Mouse (Mus musculus): ENCODE measurements around the gene Pdcd11.

Gene Pdcd11

GRCm38 (mm10) chr19:47090550-47091156 is at the start of gene Pdcd11, which contains the start of gene Usmg5:
Gene Pdcd11, plus strand, starts transcription at chr19:47090768.
Gene Usmg5, minus strand, starts transcription at chr19:47090647.
- peak; percentile 98 for DNase-seq (ENCODE audit: low spot score in 2 of 2)

DNA sequence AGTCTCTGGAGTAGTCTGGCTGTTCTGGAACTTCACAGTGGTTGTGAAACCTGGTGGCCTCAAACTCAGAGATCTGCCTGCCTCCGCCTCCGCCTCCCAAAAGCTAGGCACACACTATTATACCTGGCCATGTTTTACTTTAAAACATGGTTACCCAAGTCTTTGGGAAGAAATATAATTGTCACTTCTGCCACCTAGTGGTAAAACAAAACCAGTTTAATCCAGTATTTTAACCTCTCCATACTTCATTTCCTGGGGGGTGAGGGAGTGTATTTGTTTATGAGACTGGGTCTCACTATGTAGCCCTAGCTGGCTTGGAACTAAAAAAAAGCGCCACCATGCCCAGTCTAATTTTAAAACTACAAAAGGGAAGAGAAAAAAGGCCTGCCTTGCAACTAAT is 47.0 kb upstream of the Pdcd11 start:
- no peak for DNase-seq (ENCODE audit: low spot score in 2 of 2)

- no peak for DNase-seq (ENCODE audit: low spot score in 2 of 2)
Measured at GRCm38 (mm10) chr19:47046343-47046742, 44.2 kb upstream of the Pdcd11 start.

DNA sequence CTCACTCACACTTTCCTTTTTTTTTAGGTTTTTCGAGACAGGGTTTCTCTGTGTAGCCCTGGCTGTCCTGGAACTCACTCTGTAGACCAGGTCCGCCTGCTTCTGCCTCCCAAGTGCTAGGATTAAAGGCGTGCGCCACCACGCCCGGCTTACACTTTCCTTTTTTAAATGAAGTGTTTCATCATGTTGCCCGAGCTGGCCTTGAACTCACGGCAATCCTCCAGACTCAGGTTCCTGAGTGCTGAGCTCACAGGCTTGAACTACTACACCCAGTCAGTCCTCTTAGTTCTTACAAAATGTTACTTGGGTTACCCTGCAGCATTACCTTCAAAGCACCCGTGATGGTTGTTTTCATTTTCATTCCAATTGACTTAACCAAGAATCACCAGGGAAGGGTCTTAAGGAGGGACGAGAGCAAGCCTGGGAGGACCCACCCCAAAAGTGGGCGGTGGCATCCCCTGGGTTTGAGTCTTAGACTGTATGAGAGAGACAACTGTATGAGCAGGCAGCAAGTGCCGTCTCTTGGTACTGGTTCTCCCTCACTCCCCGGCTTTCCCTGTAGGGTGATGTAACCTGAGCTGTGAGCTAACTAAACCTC is 43.2 kb upstream of the Pdcd11 start:
- no peak for DNase-seq (ENCODE audit: low spot score in 2 of 2)

DNA sequence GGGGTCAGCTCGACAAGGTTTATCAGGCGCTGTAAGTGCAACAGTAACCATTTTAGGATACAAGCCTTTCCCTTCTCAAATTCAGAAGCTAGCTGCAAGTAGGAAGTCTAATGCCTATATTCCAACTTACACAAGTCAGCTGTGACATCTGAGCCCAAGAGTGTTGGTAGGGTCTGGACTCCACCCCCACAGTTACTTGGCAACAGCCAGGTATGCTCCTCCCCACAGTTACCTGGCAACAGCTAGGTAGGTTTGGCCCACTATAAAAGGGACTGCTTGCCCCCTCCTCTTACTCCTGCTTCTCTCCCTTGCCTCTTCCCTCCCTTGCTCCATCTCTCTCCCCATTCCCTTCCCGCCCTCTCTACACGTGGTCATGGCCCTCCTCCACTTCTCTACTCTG is 41.5 kb upstream of the Pdcd11 start:
- DNase-seq (ENCODE audit: low spot score in 2 of 2): no peak

DNA sequence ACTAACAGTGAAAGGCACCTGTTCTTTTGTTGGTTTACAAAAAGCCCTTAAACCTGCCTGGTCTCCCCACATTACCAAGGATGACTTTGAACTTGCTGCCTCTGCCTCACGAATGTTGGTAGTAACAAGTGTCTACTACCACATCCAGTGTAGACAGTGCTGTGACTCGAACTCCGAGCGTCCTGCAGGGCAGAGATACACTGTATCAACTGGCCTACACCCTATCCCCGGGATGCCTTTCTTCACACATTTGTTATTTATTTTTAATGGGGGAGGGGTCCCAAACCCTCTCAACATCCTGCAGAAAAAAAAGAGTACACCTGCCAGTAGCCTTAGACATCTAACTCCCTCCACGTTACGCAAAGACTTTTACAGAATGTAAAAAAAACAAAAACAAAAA is 40.7 kb upstream of the Pdcd11 start:
- no peak for DNase-seq (ENCODE audit: low spot score in 2 of 2)

GRCm38 (mm10) chr19:47050271-47051032 is 40.1 kb upstream of the Pdcd11 start, which contains the start of gene Pcgf6:
Gene Pcgf6, minus strand, starts transcription at chr19:47050906.
- DNase-seq (ENCODE audit: low spot score in 2 of 2): peak; percentile 84

GRCm38 (mm10) chr19:47052927-47053326 is 37.6 kb upstream of the Pdcd11 start:
- no peak for DNase-seq (ENCODE audit: low spot score in 2 of 2)

DNA sequence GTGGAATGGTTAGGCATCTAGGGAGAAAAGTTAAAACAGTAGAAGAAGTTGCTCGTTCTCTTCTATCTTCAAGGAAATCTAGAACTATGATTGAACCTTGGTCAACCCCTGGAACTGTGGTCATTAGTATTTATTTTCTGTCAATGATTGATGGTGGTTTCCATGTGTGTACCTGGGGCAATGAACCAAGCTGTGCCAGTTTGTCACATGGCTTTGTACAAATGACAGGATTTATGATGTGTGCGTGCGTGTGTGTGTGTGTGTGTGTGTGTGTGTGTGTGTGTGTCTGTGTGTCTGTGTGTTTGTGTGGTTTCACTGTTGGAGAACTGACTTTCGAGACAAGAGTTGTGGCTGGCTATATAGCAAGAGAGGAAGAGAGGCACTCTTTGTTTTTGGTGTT is 37.1 kb upstream of the Pdcd11 start:
- no peak for DNase-seq (ENCODE audit: low spot score in 2 of 2)

DNA sequence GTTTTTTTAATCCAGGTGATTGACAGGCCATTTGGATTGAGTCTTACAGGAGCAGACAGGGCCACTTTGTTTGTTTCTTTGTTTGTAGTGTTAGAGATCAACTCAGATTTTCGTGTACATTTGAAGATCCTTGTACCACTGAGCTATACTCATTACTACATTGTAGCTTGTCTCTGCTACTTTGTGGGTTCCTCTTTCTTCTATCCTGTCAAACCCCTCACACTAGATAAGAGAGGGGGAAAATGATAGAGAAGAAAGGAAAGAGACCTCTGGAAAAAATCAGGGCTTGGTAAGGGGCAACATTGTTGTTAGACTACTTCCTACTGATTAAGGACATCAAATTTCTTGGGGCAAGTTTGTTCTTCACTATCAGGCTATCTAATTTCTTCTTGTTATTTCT is 32.9 kb upstream of the Pdcd11 start:
- DNase-seq (ENCODE audit: low spot score in 2 of 2): no peak

DNA sequence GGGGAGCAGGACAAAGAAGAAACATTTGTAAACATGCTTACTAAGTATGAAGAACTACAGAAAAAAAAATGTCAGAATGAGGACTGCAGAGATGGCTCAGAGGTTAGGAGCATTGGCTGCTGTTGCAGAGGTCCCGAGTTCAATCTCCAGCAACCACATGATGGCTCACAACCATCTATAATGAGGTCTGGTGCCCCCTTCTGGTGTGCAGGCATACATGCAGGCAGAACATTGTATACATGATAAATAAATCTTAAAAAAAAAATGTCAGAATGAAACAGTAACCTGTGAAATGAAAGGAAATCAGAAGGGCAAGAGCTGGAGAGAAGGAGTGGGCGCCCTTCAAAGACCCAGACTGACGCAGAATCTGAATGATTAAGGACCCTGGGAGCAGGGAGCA is 24.7 kb upstream of the Pdcd11 start:
- no peak for DNase-seq (ENCODE audit: low spot score in 2 of 2)

DNA sequence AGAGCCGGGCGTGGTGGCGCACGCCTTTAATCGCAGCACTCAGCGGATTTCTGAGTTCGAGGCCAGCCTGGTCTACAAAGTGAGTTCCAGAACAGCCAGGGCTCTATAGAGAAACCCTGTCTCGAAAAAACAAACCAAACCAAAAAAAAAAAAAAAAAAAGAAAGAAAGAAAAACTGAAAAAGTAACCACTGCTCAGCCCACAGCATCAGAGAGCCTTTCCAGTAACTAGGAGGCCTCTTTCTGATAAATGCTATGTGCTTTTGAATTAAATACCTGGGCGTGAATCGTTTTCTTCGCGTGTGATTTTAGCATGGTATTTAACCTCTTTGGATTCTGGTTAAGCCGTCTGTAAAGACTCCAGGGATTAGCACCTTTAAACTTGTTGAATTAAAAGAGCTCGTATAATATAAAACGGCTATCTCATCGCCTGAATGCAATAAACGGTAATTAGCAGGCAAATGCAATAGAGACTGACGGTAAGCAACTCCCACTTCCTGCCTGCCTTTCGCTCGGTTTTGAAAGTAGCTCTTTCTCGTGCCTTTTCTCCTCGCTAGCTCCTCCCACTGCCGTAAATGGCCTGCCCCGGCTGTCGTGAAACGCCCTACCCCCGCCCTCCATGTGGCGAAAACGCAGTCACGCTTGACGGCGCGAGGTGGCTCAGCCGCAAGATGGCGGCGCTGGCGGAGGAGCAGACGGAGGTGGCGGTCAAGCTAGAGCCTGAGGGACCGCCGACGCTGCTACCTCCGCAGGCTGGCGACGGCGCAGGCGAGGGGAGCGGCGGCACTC is 23.3 kb upstream of the Pdcd11 start, which contains the start of gene Taf5:
TSS of gene Taf5 (plus strand) at position 651 of the 787 bp plus-strand sequence.
- peak; percentile 95 to 98 for DNase-seq (ENCODE audit: low spot score in 2 of 2)

DNA sequence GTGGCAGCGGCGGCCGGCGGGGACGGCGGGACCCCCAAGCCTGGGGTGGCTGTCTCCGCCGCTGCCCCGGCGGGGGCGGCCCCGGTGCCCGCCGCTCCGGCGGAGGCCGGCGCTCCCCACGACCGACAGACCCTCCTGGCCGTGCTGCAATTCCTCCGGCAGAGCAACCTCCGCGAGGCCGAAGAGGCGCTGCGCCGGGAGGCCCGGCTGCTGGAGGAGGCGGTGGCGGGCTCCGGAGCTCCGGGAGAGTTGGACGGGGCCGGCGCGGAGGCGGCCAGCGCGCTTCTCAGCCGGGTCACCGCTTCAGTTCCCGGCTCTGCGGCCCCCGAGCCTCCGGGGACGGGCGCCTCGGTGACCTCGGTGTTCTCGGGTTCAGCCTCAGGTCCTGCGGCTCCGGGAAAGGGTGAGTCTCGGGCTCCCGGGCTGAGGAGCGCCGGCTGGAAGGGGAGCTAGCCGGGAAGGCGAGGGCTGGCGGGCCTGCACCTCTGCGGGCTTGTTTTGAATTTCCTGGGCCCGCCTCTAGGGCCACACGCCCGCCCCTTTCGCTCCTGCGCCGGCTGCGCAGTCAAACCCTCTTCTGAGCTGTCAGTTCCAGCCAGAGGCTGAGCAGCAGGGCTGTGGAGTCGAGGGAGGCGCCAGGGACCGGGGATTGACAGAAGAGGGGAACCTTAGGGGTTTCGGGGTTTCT is 22.5 kb upstream of the Pdcd11 start:
- DNase-seq (ENCODE audit: low spot score in 2 of 2): peak; percentile 83 to 84

DNA sequence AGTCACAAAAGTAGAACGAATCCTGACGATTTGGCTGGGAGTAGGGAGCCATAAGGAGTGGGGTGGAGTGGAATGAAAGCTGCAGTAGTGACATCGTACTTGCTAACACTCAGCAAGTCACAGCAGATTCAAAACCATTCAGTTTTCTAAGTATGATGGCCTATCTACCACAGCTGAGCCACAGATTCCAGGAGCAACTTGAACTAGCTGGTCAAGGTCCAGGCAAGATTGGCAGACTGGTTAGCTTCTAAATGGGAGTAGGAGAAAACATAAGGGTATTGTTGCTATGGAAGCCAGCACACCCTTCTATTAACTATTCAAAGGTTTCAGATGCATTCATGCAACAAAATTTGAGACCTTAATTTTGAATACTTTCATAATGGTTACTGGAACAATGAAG is 2.3 kb upstream of the Pdcd11 start:
- DNase-seq (ENCODE audit: low spot score in 2 of 2): no peak

DNA sequence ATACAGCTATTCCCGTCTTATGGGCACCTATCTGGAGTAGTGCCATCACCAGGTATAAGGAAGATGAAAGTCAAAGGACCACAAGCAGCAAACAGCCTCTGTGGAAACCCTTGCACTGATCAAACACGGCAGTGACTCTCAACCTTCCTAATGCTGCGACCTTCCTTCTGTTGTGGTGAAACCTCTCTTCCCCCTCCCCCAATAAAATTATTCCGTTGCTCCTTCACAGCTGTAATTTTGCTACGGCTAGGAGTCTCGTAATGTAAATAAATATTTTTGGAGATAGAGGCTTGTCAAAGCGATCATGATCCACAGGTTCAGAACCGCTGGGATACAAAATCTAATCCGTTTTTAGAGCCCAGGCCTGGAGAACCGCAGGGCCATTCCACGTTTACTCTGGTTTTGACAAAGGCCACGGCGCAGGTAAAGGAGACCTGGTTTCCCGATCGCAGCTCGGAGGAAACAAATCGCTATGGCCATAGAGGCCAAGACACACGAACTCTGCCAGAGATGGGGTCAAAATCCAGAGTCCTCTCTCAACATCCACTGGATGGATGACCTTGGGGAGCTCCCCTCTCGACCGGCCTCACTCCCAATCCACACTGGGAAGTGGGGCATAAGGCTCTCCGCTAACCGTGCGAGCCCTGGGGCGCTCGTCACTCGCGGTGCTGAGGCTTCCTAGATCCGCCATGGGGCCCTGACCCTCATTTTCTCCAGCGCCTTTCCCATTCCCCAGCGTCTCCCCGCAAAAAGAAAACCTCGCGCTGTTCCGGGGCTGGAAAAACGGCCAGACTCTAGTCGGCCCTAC is 646 bp upstream of the Pdcd11 start:
- peak in 1 of 2 experiments; percentile 26 for DNase-seq (ENCODE audit: low spot score in 2 of 2)

GRCm38 (mm10) chr19:47101080-47101479 is 10.5 kb downstream of the Pdcd11 start:
- no peak for DNase-seq (ENCODE audit: low spot score in 2 of 2)

- DNase-seq (ENCODE audit: low spot score in 2 of 2): no peak
Measured at GRCm38 (mm10) chr19:47104641-47105271, 14.2 kb downstream of the Pdcd11 start.

DNA sequence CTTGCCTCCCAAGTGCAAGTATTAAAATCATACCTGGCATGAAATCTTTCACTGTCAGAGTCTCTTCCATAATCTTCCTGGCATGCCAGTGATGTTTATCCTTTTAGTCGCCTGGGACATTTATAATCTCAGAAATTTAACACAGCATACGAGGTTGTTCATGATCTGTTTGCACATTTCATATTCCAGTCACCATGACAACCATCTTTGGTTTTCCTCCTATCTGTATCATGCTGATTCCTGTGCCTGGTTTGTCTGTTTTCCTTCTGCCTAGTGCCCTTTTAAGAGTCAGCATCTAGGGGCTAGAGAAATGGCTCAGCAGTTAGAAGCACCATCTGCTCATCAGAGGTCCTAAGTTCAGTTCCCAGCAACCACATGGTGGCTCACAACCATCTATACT is 28.1 kb downstream of the Pdcd11 start:
- DNase-seq (ENCODE audit: low spot score in 2 of 2): no peak

DNA sequence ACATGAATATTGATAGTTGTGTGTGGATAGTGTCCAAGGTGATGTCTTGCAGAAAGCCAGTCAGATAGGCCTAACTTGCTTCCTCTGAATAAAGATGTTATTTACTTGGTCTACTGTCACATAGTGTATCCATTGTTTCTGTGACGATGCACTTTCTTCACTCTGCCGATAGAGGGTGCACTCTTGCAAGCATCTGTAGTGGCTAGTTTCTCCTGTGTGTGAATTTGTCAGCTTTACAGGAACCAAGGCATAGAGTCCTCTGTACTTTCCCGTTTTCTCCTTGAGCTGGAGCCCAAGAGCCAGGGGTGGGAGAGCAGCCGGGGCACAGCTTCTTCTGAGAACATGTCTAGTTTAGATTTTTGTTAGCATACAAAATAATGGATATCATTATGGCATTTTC is 30.5 kb downstream of the Pdcd11 start:
- DNase-seq (ENCODE audit: low spot score in 2 of 2): no peak

- DNase-seq (ENCODE audit: low spot score in 2 of 2): no peak
Measured at GRCm38 (mm10) chr19:47122802-47123201, 32.2 kb downstream of the Pdcd11 start.
